Mouse (Mus musculus) limb, embryonic 14.5 days (tissue): ENCODE results near the gene Cdh18. TPM values are rescaled to one million over a fixed set of nuclear protein-coding genes. Genes with fewer than 3 reads are reported as not detected.

Experiments
- ATAC-seq: fragments of 200-750 bp; cut with Nextera tagmentation; 2 replicates; pipeline ENCODE4 v1.8.0; 2017; ENCODE audit warnings: low read depth, moderate number of reproducible peaks, moderate TSS enrichment; ENCODE audit not compliant: low FRiP score
- DNase-seq: peaks from one replicate; pipeline ENCODE4 v3.0.0-alpha.2; 2015; ENCODE audit warnings: low spot score
- H3K27ac ChIP-seq: fragments of 300-500 bp; sonication (generic); replicated peaks from 2 replicates; pipeline ENCODE4 v1.5.1; 2014; ENCODE audit warnings: low read depth, mild to moderate bottlenecking, low read length, moderate library complexity, mixed read lengths
- H3K27me3 ChIP-seq: fragments of 300-500 bp; sonication (generic); 2 replicates; pipeline ENCODE4 v1.6.1; 2014; ENCODE audit warnings: low read length, mixed read lengths; ENCODE audit not compliant: control insufficient read depth, insufficient read depth
- H3K36me3 ChIP-seq: fragments of 300-500 bp; sonication (generic); 2 replicates; pipeline ENCODE4 v1.6.1; 2014; ENCODE audit warnings: mild to moderate bottlenecking, low read length, moderate library complexity, mixed read lengths; ENCODE audit not compliant: control insufficient read depth, insufficient read depth
- H3K4me1 ChIP-seq: fragments of 300-500 bp; sonication (generic); 2 replicates; pipeline ENCODE4 v1.6.1; 2014; ENCODE audit warnings: antibody characterized with exemption, low read length, mixed read lengths; ENCODE audit not compliant: control insufficient read depth, insufficient read depth
- H3K4me2 ChIP-seq: fragments of 300-500 bp; sonication (generic); replicated peaks from 2 replicates; pipeline ENCODE4 v1.6.1; 2014; ENCODE audit warnings: low read depth, mild to moderate bottlenecking, low read length, moderate library complexity; ENCODE audit not compliant: severe bottlenecking
- H3K4me3 ChIP-seq: fragments of 300-500 bp; sonication (generic); replicated peaks from 2 replicates; pipeline ENCODE4 v1.5.1; 2014; ENCODE audit warnings: low read length
- H3K9ac ChIP-seq: fragments of 300-500 bp; sonication (generic); 2 replicates; pipeline ENCODE4 v1.6.1; 2014; ENCODE audit warnings: mild to moderate bottlenecking, low read depth, low read length, moderate library complexity; ENCODE audit not compliant: severe bottlenecking
- H3K9me3 ChIP-seq: fragments of 300-500 bp; sonication (generic); 2 replicates; pipeline ENCODE4 v1.6.1; 2016; ENCODE audit warnings: low read length; ENCODE audit not compliant: control insufficient read depth
- POLR2A ChIP-seq: fragments of 200-500 bp; IDR thresholded peaks from 2 replicates; pipeline ENCODE4 v1.8.0; 2012; ENCODE audit warnings: inconsistent platforms, mild to moderate bottlenecking, moderate library complexity, borderline replicate concordance; ENCODE audit not compliant: insufficient read depth, insufficient read length; ENCODE audit errors: extremely low read depth
- WGBS: fragments of 180-500 bp; shearing (Covaris S2); extraction: QIAGEN DNeasy Blood & Tissue Kit; methylation state at CpG from one replicate; pipeline ENCODE4 v1.1.7; 2014; 5-methylcytosine and 5-hydroxymethylcytosine counted together
- polyA plus RNA-seq, 2 experiments: library from polyadenylated mRNA; depleted of rRNA in 1 of 2; stranded (reverse) in 1 of 2; unstranded in 1 of 2; fragments of >200 nt; fragmentation: Nextera tagmentation in 1 of 2; extraction: Ambion mirVana in 1 of 2; gene quantifications; 2 replicates each; pipeline versions ENCODE4 v1.2.1 to v1.2.3; 2012 to 2014

Gene Cdh18
- polyA plus RNA-seq, 2 experiments: 1.0 to 1.3 TPM

- no peaks in the 10 kb centered on the region for H3K36me3 ChIP-seq
- DNase-seq (no peak), ATAC-seq (no peak)
- H3K27ac ChIP-seq: no peak overlapping the region
- no peaks in the 10 kb centered on the region for H3K27me3 ChIP-seq
- no peak overlapping the region for H3K4me3 ChIP-seq
- H3K9me3 ChIP-seq: no peaks in the 10 kb centered on the region
- 69% methylated on average over 2 of the region's 2 CpGs for WGBS
- no peaks in the 10 kb centered on the region for H3K4me1 ChIP-seq
- H3K9ac ChIP-seq: no peak overlapping the region
- H3K4me2 ChIP-seq: no peak overlapping the region
- TF ChIP-seq POLR2A: no peak
Measured at GRCm38 (mm10) chr15:23155883-23156282, 607.1 kb downstream of the Cdh18 start.

GRCm38 (mm10) chr15:23164869-23165268, 616.0 kb downstream of the Cdh18 start:
- H3K4me3 ChIP-seq: no peak overlapping the region
- no peak overlapping the region for H3K9ac ChIP-seq
- ATAC-seq (no peak), DNase-seq (no peak)
- no peaks in the 10 kb centered on the region for H3K4me1 ChIP-seq
- TF ChIP-seq POLR2A: no peak
- H3K27me3 ChIP-seq: no peaks in the 10 kb centered on the region
- H3K9me3 ChIP-seq: no peaks in the 10 kb centered on the region
- H3K27ac ChIP-seq: no peak overlapping the region
- WGBS: 91% methylated on average over 4 of the region's 4 CpGs
- H3K36me3 ChIP-seq: no peaks in the 10 kb centered on the region
- no peak overlapping the region for H3K4me2 ChIP-seq

DNA sequence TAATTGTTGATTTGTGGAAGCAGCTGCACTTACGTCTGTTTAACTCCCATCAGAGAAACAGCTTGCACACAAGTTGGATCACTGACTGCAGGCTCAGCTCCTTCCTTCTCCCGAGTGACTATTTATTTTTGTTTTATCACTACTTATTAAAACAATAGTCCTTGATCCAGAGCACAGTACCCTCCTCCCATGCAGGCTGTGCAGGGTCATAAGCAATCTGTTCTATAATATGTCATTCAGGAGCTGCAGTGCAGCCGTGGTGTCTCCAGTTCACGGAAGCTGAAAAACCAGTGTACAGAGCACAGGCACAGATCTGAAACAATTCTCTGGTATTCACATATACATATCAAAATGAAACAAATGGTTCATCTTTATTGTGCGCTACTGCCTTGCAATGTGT, 625.8 kb downstream of the Cdh18 start:
- no peak for TF ChIP-seq POLR2A
- Histone ChIP-seq H3K27ac (no peak overlapping the region), H3K4me3 (no peak overlapping the region), H3K36me3 (no peaks in the 10 kb centered on the region), H3K4me1 (no peaks in the 10 kb centered on the region), H3K9ac (no peak overlapping the region), H3K27me3 (no peaks in the 10 kb centered on the region), H3K9me3 (no peaks in the 10 kb centered on the region), H3K4me2 (no peak overlapping the region)
- DNase-seq (no peak), ATAC-seq (no peak)
- 71% methylated on average over 5 of the region's 5 CpGs for WGBS

DNA sequence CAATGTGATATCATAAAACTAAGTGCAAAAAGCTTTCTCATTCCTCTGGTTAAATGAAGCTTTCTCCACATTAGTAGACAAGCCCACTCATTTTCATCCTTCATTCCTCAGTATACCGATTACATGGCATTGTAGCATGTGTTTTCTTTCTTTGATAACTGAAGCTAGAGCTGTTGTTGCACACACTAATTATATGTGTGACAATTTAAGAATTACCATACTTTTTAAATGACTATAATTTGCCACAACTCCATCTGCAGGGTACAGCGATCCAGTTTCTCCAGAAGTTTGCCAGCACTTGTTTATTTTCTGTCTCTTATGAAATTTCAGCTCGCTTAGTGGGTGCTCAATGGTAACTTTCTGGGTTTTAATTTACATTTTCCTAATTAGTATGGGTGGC, 663.2 kb downstream of the Cdh18 start:
- 87% methylated on average over 3 of the region's 3 CpGs for WGBS
- Histone ChIP-seq H3K27ac (no peak overlapping the region), H3K36me3 (no peaks in the 10 kb centered on the region), H3K4me2 (no peak overlapping the region), H3K9me3 (no peaks in the 10 kb centered on the region), H3K9ac (no peak overlapping the region), H3K4me3 (no peak overlapping the region), H3K27me3 (no peaks in the 10 kb centered on the region), H3K4me1 (no peaks in the 10 kb centered on the region)
- DNase-seq: no peak
- no peak for TF ChIP-seq POLR2A
- ATAC-seq: no peak

DNA sequence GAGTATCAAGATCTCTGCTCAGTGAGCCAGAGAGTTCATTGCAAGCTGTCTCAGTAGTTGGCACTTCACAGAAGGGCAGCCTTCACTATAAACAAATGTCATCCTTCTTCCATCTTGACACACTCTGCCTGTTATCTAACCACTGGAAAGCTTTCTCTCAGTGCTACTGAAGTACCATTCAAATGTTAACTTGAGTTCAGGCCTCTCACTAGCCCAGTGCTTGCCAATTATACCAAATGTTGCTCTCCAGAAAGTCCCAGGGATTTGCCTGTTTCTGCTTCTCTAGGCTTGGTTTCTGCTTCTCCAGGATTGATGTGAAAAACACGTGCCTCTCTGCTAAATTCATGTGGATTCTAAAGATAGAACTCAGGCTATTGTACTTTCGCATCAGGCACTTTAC, 681.8 kb downstream of the Cdh18 start:
- no peak overlapping the region for H3K4me3 ChIP-seq
- H3K9ac ChIP-seq: no peak overlapping the region
- H3K27me3 ChIP-seq: no peaks in the 10 kb centered on the region
- ATAC-seq: no peak
- H3K4me1 ChIP-seq: no peaks in the 10 kb centered on the region
- no peak overlapping the region for H3K4me2 ChIP-seq
- 66% methylated on average over 2 of the region's 2 CpGs for WGBS
- no peak overlapping the region for H3K27ac ChIP-seq
- no peaks in the 10 kb centered on the region for H3K9me3 ChIP-seq
- no peak for DNase-seq
- no peaks in the 10 kb centered on the region for H3K36me3 ChIP-seq
- TF ChIP-seq POLR2A: no peak

GRCm38 (mm10) chr15:23257751-23258440, 709.1 kb downstream of the Cdh18 start:
- Histone ChIP-seq H3K27ac (no peak overlapping the region), H3K27me3 (no peaks in the 10 kb centered on the region), H3K4me2 (no peak overlapping the region), H3K36me3 (no peaks in the 10 kb centered on the region), H3K9me3 (no peaks in the 10 kb centered on the region), H3K4me3 (no peak overlapping the region), H3K9ac (no peak overlapping the region), H3K4me1 (no peaks in the 10 kb centered on the region)
- DNase-seq (no peak), ATAC-seq (no peak)
- no peak for TF ChIP-seq POLR2A
- WGBS: 62% methylated on average over 5 of the region's 5 CpGs
